Mouse (Mus musculus) brain, embryonic 14.5 days (tissue): ENCODE measurements around the gene AY074887.

ENCODE experiments used
- CTCF ChIP-seq: fragments of 200-500 bp; IDR thresholded peaks from 2 replicates; pipeline ENCODE4 v1.5.1; 2012; ENCODE audit warnings: inconsistent platforms, mild to moderate bottlenecking, moderate library complexity, borderline replicate concordance; ENCODE audit not compliant: insufficient read depth, insufficient read length; ENCODE audit errors: extremely low read depth
- POLR2A ChIP-seq: fragments of 200-500 bp; IDR thresholded peaks from 2 replicates; pipeline ENCODE4 v1.6.1; 2012; ENCODE audit warnings: mild to moderate bottlenecking, inconsistent platforms, borderline replicate concordance; ENCODE audit not compliant: poor library complexity, insufficient read depth, insufficient read length, severe bottlenecking; ENCODE audit errors: extremely low read depth

DNA sequence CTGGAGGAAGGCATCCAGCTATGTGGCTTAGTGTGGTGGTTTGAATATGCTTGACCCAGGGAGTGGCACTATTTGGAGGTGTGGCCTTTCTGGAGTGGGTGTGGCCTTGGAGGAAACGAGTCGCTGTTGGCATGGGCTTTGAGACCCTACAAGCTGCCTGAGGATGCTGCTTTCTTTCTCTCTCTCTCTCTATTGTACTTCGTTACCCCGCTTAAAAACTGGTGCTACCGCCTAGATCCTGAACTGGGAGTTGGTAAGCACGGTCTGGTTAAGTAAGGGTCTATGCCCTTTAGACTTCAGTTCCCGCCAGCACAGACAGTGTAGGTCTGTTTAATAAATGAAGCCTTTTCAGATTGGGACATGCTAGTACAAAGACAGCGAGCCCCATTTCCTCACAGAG is 34.4 kb downstream of the AY074887 start:
- TF ChIP-seq POLR2A = no peak
- TF ChIP-seq CTCF = no peak
